Mouse (Mus musculus): ENCODE measurements at regions not wholly inside any gene's neighbourhood (a gene's known extent, or its start where the extent isn't known, plus 50 kb on each side); places are given as distances from the start of the nearest gene placed in this dataset.

DNA sequence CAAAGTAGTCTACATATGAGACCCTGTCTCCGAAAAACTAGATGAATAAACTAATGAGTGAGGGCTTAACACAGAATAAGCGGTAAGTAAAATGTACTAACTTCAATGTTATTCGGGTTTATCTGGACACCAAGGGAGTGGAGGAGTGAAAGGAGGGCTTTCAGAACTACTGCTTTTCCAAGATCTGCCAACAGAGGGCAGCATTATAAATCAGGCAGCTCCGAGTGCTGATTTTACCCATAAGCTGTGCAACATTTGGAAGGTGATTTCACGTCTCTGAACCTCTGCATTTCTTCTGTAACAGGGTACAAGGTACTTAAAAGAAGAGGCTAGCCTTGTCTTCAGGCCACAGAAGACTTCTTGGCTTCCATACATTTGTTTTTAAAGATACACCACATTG lies 74.2 kb downstream of the Foxi3 start:
- Histone ChIP-seq H3K27me3 (ENCODE audit: control insufficient read depth, insufficient read depth, insufficient read length) (no peaks in the 10 kb centered on the region), H3K79me3 (ENCODE audit: low read depth) (no peaks in the 10 kb centered on the region), H3ac (ENCODE audit: control insufficient read depth, insufficient read length, low read depth) (no peak overlapping the region), H3K36me3 (ENCODE audit: control insufficient read depth, insufficient read depth) (no peaks in the 10 kb centered on the region), H3K79me2 (ENCODE audit: control insufficient read depth, insufficient read depth) (no peaks in the 10 kb centered on the region), H3K4me3 (ENCODE audit: insufficient read depth, poor library complexity, severe bottlenecking) (no peak overlapping the region)
- TF ChIP-seq MYOG (IDR thresholded peaks at IDR 0.05; ENCODE audit: control insufficient read depth, extremely low read depth, insufficient read length) (no peak), CTCF (IDR thresholded peaks at IDR 0.05; ENCODE audit: control insufficient read depth, insufficient read depth, insufficient read length) (no peak), MAX (IDR thresholded peaks at IDR 0.05) (no peak), FOSL1 (IDR thresholded peaks at IDR 0.05; ENCODE audit: insufficient read depth, low read length, poor library complexity, severe bottlenecking) (no peak), MYOD1 (IDR thresholded peaks at IDR 0.05; ENCODE audit: control insufficient read depth, insufficient read length, low read depth) (no peak), CEBPB (IDR thresholded peaks at IDR 0.05; ENCODE audit: low read depth) (no peak), USF1 (IDR thresholded peaks at IDR 0.05; ENCODE audit: low read depth) (no peak)

DNA sequence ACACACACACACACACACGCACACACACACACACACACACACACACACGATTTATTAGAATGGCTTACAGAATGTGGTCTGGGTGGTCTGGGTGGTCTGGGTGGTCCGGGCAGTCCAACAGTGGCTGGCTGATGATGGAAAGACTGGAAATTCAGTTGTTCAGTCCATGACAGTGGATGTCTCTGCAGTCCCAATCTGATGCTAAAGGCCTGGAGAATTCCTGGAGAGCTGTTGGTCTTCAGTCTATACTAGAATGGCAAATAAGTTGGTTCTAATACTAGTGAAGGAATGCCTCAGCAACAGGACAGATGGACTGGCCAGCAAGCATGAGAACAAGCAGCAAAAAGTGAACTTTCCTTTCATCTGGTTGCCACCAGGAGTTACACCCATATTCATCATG lies 87.9 kb downstream of the Foxi3 start:
- Histone ChIP-seq H3K4me3 (ENCODE audit: insufficient read depth, poor library complexity, severe bottlenecking) (no peak overlapping the region), H3ac (ENCODE audit: control insufficient read depth, insufficient read length, low read depth) (no peak overlapping the region), H3K36me3 (ENCODE audit: control insufficient read depth, insufficient read depth) (no peaks in the 10 kb centered on the region), H3K79me3 (ENCODE audit: low read depth) (no peaks in the 10 kb centered on the region), H3K27me3 (ENCODE audit: control insufficient read depth, insufficient read depth, insufficient read length) (peaks cover 11% of the 10 kb centered on the region), H3K79me2 (ENCODE audit: control insufficient read depth, insufficient read depth) (no peaks in the 10 kb centered on the region)
- TF ChIP-seq MYOG (IDR thresholded peaks at IDR 0.05; ENCODE audit: control insufficient read depth, extremely low read depth, insufficient read length) (no peak), CTCF (IDR thresholded peaks at IDR 0.05; ENCODE audit: control insufficient read depth, insufficient read depth, insufficient read length) (no peak), CEBPB (IDR thresholded peaks at IDR 0.05; ENCODE audit: low read depth) (no peak), FOSL1 (IDR thresholded peaks at IDR 0.05; ENCODE audit: insufficient read depth, low read length, poor library complexity, severe bottlenecking) (no peak), MAX (IDR thresholded peaks at IDR 0.05) (no peak), MYOD1 (IDR thresholded peaks at IDR 0.05; ENCODE audit: control insufficient read depth, insufficient read length, low read depth) (no peak), USF1 (IDR thresholded peaks at IDR 0.05; ENCODE audit: low read depth) (no peak)

DNA sequence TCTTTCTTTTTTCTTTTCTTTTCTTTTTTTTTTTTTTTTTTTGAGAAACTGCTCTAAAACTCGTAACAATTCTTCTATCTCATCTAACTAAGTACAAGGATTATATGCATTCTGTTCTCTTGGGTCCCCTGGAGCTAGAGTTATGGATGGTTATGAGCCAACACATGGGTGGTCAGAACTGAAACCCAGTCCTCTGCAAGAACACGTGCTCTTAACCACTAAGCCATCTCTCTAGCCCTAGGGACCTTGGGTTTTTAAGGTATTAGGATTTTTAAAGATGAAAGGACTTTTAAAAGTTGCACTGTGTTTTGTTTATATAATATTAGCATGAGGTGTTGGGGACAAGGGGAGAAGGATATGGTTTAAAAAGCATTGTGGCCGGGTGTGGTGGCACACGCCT lies 88.9 kb downstream of the Foxi3 start:
- TF ChIP-seq MYOG (IDR thresholded peaks at IDR 0.05; ENCODE audit: control insufficient read depth, extremely low read depth, insufficient read length) (no peak), USF1 (IDR thresholded peaks at IDR 0.05; ENCODE audit: low read depth) (no peak), MYOD1 (IDR thresholded peaks at IDR 0.05; ENCODE audit: control insufficient read depth, insufficient read length, low read depth) (no peak), FOSL1 (IDR thresholded peaks at IDR 0.05; ENCODE audit: insufficient read depth, low read length, poor library complexity, severe bottlenecking) (no peak), CEBPB (IDR thresholded peaks at IDR 0.05; ENCODE audit: low read depth) (no peak), MAX (IDR thresholded peaks at IDR 0.05) (no peak), CTCF (IDR thresholded peaks at IDR 0.05; ENCODE audit: control insufficient read depth, insufficient read depth, insufficient read length) (no peak)
- Histone ChIP-seq H3K79me2 (ENCODE audit: control insufficient read depth, insufficient read depth) (no peaks in the 10 kb centered on the region), H3ac (ENCODE audit: control insufficient read depth, insufficient read length, low read depth) (no peak overlapping the region)

DNA sequence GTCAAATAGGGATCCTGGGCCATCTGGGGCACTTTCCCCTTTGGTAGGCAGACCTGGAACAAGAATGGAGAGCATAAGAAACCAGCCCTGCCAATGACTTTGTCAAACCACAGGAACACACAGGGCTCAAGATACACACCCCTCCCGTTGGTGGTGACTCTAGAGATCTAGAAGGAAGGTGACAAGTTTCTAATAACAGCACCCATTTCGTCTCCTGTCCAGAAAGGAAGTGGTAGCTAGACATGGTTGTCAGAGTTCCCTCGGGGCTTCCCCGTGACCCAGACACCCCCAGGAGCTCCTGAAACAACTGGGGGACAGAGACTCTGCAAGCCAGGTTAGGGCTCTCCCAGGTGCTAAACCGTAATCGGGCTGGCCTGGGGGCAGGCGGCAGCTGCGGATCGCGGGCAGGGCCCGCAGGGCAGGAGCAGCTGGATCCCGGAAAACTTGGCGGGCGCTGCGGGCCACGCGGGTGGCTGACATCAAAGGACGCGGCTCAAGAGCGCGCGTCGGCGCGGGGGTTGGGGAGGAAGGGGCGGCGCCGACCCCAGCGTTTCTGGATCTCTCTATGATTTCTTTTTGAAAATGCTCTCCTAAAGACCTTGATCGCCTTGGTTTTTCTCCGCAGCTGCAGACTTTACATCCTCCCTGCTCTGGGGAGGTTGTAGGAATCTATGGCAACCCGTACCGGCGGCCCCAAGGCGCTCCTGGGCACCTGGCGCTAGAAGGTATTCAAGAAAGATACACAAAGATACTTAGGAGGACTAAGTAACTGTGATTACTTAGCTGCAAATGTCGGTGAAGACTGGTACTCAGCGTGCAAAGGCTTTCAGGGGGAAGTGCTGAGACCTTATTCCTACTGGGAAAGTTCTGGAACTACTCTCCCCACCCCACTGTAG lies 92.1 kb downstream of the Foxi3 start:
- no peak overlapping the region for H3ac ChIP-seq (ENCODE audit: control insufficient read depth, insufficient read length, low read depth)
- H3K79me3 ChIP-seq (ENCODE audit: low read depth): no peaks in the 10 kb centered on the region
- no peaks in the 10 kb centered on the region for H3K36me3 ChIP-seq (ENCODE audit: control insufficient read depth, insufficient read depth)
- peaks cover 27% of the 10 kb centered on the region for H3K27me3 ChIP-seq (ENCODE audit: control insufficient read depth, insufficient read depth, insufficient read length)
- TF ChIP-seq USF1 (IDR thresholded peaks at IDR 0.05; ENCODE audit: low read depth) (no peak), FOSL1 (IDR thresholded peaks at IDR 0.05; ENCODE audit: insufficient read depth, low read length, poor library complexity, severe bottlenecking) (no peak), MYOD1 (IDR thresholded peaks at IDR 0.05; ENCODE audit: control insufficient read depth, insufficient read length, low read depth) (no peak), MYOG (IDR thresholded peaks at IDR 0.05; ENCODE audit: control insufficient read depth, extremely low read depth, insufficient read length) (no peak), MAX (IDR thresholded peaks at IDR 0.05) (no peak), CEBPB (IDR thresholded peaks at IDR 0.05; ENCODE audit: low read depth) (no peak), CTCF (IDR thresholded peaks at IDR 0.05; ENCODE audit: control insufficient read depth, insufficient read depth, insufficient read length) (no peak)
- no peak overlapping the region for H3K4me3 ChIP-seq (ENCODE audit: insufficient read depth, poor library complexity, severe bottlenecking)
- no peaks in the 10 kb centered on the region for H3K79me2 ChIP-seq (ENCODE audit: control insufficient read depth, insufficient read depth)

More for the DNA sequence above, 88.9 kb downstream of the Foxi3 start:
- H3K36me3 ChIP-seq (ENCODE audit: control insufficient read depth, insufficient read depth): no peaks in the 10 kb centered on the region
- peaks cover 16% of the 10 kb centered on the region for H3K27me3 ChIP-seq (ENCODE audit: control insufficient read depth, insufficient read depth, insufficient read length)
- no peak overlapping the region for H3K4me3 ChIP-seq (ENCODE audit: insufficient read depth, poor library complexity, severe bottlenecking)
- no peaks in the 10 kb centered on the region for H3K79me3 ChIP-seq (ENCODE audit: low read depth)

GRCm38 (mm10) chr6:71050248-71050647 lies 93.9 kb downstream of the Foxi3 start:
- Histone ChIP-seq H3K79me2 (ENCODE audit: control insufficient read depth, insufficient read depth) (no peaks in the 10 kb centered on the region), H3K4me3 (ENCODE audit: insufficient read depth, poor library complexity, severe bottlenecking) (no peak overlapping the region), H3K36me3 (ENCODE audit: control insufficient read depth, insufficient read depth) (no peaks in the 10 kb centered on the region), H3ac (ENCODE audit: control insufficient read depth, insufficient read length, low read depth) (no peak overlapping the region), H3K79me3 (ENCODE audit: low read depth) (no peaks in the 10 kb centered on the region), H3K27me3 (ENCODE audit: control insufficient read depth, insufficient read depth, insufficient read length) (peaks cover 27% of the 10 kb centered on the region)
- no peak for TF ChIP-seq CTCF (IDR thresholded peaks at IDR 0.05; ENCODE audit: control insufficient read depth, insufficient read depth, insufficient read length)
- TF ChIP-seq MAX (IDR thresholded peaks at IDR 0.05): no peak
- TF ChIP-seq USF1 (IDR thresholded peaks at IDR 0.05; ENCODE audit: low read depth): no peak
- no peak for TF ChIP-seq MYOG (IDR thresholded peaks at IDR 0.05; ENCODE audit: control insufficient read depth, extremely low read depth, insufficient read length)
- TF ChIP-seq MYOD1 (IDR thresholded peaks at IDR 0.05; ENCODE audit: control insufficient read depth, insufficient read length, low read depth): no peak
- no peak for TF ChIP-seq CEBPB (IDR thresholded peaks at IDR 0.05; ENCODE audit: low read depth)
- TF ChIP-seq FOSL1 (IDR thresholded peaks at IDR 0.05; ENCODE audit: insufficient read depth, low read length, poor library complexity, severe bottlenecking): no peak

Data from C2C12 (cell line).